Mouse (Mus musculus) erythroblast, embryonic 14.5 days (primary cell): ENCODE results near the gene Ankrd39.

Experiments
- GATA1 ChIP-seq: IDR thresholded peaks from 2 replicates; pipeline ENCODE4 v1.6.1; 2012; ENCODE audit warnings: low read length, inconsistent platforms, mixed read lengths
- TAL1 ChIP-seq: IDR thresholded peaks from 3 replicates; pipeline ENCODE4 v1.6.1; 2012; ENCODE audit warnings: low read length, inconsistent platforms, mixed read lengths

GRCm38 (mm10) chr1:36595167-36595931 lies 48.1 kb upstream of the Ankrd39 start:
- TF ChIP-seq TAL1, result no peak
- no peak for TF ChIP-seq GATA1
